Mouse (Mus musculus): ENCODE data around the gene Clec16a. TPM values are rescaled to one million over a fixed set of nuclear protein-coding genes. Genes with fewer than 3 reads are reported as not detected.

Gene Clec16a
- polyA plus RNA-seq, 1 experiment from 2014 or later = 68.7 TPM

- DNase-seq (ENCODE audit: low spot score) = no peak
- H3K9me3 ChIP-seq (ENCODE audit: control insufficient read depth, low read length) = no peaks in the 10 kb centered on the region
- peaks cover under 1% of the 10 kb centered on the region; the same call in 1 of the 2 replicates for H3K36me3 ChIP-seq (replicated peaks; ENCODE audit: control insufficient read depth, insufficient read depth)
- H3K27ac ChIP-seq = no peak overlapping the region
- H3K4me2 ChIP-seq (replicated peaks) = no peak overlapping the region
- H3K4me1 ChIP-seq (replicated peaks; ENCODE audit: control insufficient read depth, insufficient read depth, low read length) = no peaks in the 10 kb centered on the region
- no peak overlapping the region for H3K4me3 ChIP-seq (replicated peaks; ENCODE audit: low read length)
- no peaks in the 10 kb centered on the region for H3K27me3 ChIP-seq (ENCODE audit: control insufficient read depth, insufficient read depth, low read length)
- no peak overlapping the region for H3K9ac ChIP-seq
- WGBS = 76% methylated on average over 1 of the region's 1 CpGs
- no peak for ATAC-seq (ENCODE audit: low FRiP score)
Observed at GRCm38 (mm10) chr16:10641146-10641545, 96.0 kb downstream of the Clec16a start.

GRCm38 (mm10) chr16:10642857-10643633 is 97.9 kb downstream of the Clec16a start:
- ATAC-seq (ENCODE audit: low FRiP score) (no peak), DNase-seq (ENCODE audit: low spot score) (no peak)
- WGBS = 56% methylated on average over 4 of the region's 4 CpGs
- Histone ChIP-seq H3K4me1 (replicated peaks; ENCODE audit: control insufficient read depth, insufficient read depth, low read length) (no peaks in the 10 kb centered on the region), H3K27me3 (ENCODE audit: control insufficient read depth, insufficient read depth, low read length) (no peaks in the 10 kb centered on the region), H3K27ac (no peak overlapping the region), H3K9me3 (ENCODE audit: control insufficient read depth, low read length) (no peaks in the 10 kb centered on the region), H3K4me2 (replicated peaks) (no peak overlapping the region), H3K4me3 (replicated peaks; ENCODE audit: low read length) (no peak overlapping the region), H3K9ac (no peak overlapping the region), H3K36me3 (replicated peaks; ENCODE audit: control insufficient read depth, insufficient read depth) (no peaks in the 10 kb centered on the region; the same call in none of the 2 replicates)

- no peak overlapping the region for H3K4me3 ChIP-seq (replicated peaks; ENCODE audit: low read length)
- H3K4me2 ChIP-seq (replicated peaks) = no peak overlapping the region
- H3K27me3 ChIP-seq (ENCODE audit: control insufficient read depth, insufficient read depth, low read length) = no peaks in the 10 kb centered on the region
- no peak for DNase-seq (ENCODE audit: low spot score)
- H3K36me3 ChIP-seq (replicated peaks; ENCODE audit: control insufficient read depth, insufficient read depth) = no peaks in the 10 kb centered on the region; the same call in none of the 2 replicates
- H3K9ac ChIP-seq = no peak overlapping the region
- no peaks in the 10 kb centered on the region for H3K9me3 ChIP-seq (ENCODE audit: control insufficient read depth, low read length)
- no peaks in the 10 kb centered on the region for H3K4me1 ChIP-seq (replicated peaks; ENCODE audit: control insufficient read depth, insufficient read depth, low read length)
- no peak for ATAC-seq (ENCODE audit: low FRiP score)
- H3K27ac ChIP-seq = no peak overlapping the region
Observed at GRCm38 (mm10) chr16:10644238-10644637, 99.1 kb downstream of the Clec16a start.

- Histone ChIP-seq H3K27me3 (ENCODE audit: control insufficient read depth, insufficient read depth, low read length) (no peaks in the 10 kb centered on the region), H3K4me2 (replicated peaks) (no peak overlapping the region), H3K4me3 (replicated peaks; ENCODE audit: low read length) (no peak overlapping the region), H3K36me3 (replicated peaks; ENCODE audit: control insufficient read depth, insufficient read depth) (no peaks in the 10 kb centered on the region; the same call in none of the 2 replicates), H3K9me3 (ENCODE audit: control insufficient read depth, low read length) (no peaks in the 10 kb centered on the region), H3K27ac (no peak overlapping the region), H3K9ac (no peak overlapping the region), H3K4me1 (replicated peaks; ENCODE audit: control insufficient read depth, insufficient read depth, low read length) (no peaks in the 10 kb centered on the region)
- WGBS = 83% methylated on average over 8 of the region's 8 CpGs
- DNase-seq (ENCODE audit: low spot score) = no peak
- ATAC-seq (ENCODE audit: low FRiP score) = no peak
Observed at GRCm38 (mm10) chr16:10644731-10645130, 99.6 kb downstream of the Clec16a start.

GRCm38 (mm10) chr16:10651804-10652203 is 106.7 kb downstream of the Clec16a start:
- Histone ChIP-seq H3K9ac (no peak overlapping the region), H3K4me3 (replicated peaks; ENCODE audit: low read length) (no peak overlapping the region), H3K9me3 (ENCODE audit: control insufficient read depth, low read length) (no peaks in the 10 kb centered on the region), H3K4me1 (replicated peaks; ENCODE audit: control insufficient read depth, insufficient read depth, low read length) (0 out of 2 replicates have a peak, but pooled peaks cover 4% of the 10 kb centered on the region), H3K4me2 (replicated peaks) (no peak overlapping the region), H3K27ac (no peak overlapping the region), H3K36me3 (replicated peaks; ENCODE audit: control insufficient read depth, insufficient read depth) (no peaks in the 10 kb centered on the region; the same call in none of the 2 replicates), H3K27me3 (ENCODE audit: control insufficient read depth, insufficient read depth, low read length) (no peaks in the 10 kb centered on the region)
- no peak for DNase-seq (ENCODE audit: low spot score)
- ATAC-seq (ENCODE audit: low FRiP score) = no peak

- ATAC-seq (ENCODE audit: low FRiP score) = no peak
- WGBS = 89% methylated on average over 3 of the region's 3 CpGs
- H3K9ac ChIP-seq = no peak overlapping the region
Observed at GRCm38 (mm10) chr16:10652935-10653334, 107.8 kb downstream of the Clec16a start.

GRCm38 (mm10) chr16:10655236-10655635 is 110.1 kb downstream of the Clec16a start:
- Histone ChIP-seq H3K4me1 (replicated peaks; ENCODE audit: control insufficient read depth, insufficient read depth, low read length) (0 out of 2 replicates have a peak, but pooled peaks cover 4% of the 10 kb centered on the region), H3K4me2 (replicated peaks) (no peak overlapping the region), H3K9ac (no peak overlapping the region), H3K27me3 (ENCODE audit: control insufficient read depth, insufficient read depth, low read length) (no peaks in the 10 kb centered on the region), H3K9me3 (ENCODE audit: control insufficient read depth, low read length) (no peaks in the 10 kb centered on the region), H3K36me3 (replicated peaks; ENCODE audit: control insufficient read depth, insufficient read depth) (no peaks in the 10 kb centered on the region), H3K4me3 (replicated peaks; ENCODE audit: low read length) (no peak overlapping the region), H3K27ac (no peak overlapping the region)
- no peak for DNase-seq (ENCODE audit: low spot score)
- ATAC-seq (ENCODE audit: low FRiP score) = no peak
- 91% methylated on average over 3 of the region's 3 CpGs for WGBS

More at GRCm38 (mm10) chr16:10652935-10653334, 107.8 kb downstream of the Clec16a start:
- Histone ChIP-seq H3K27me3 (ENCODE audit: control insufficient read depth, insufficient read depth, low read length) (no peaks in the 10 kb centered on the region), H3K27ac (no peak overlapping the region), H3K9me3 (ENCODE audit: control insufficient read depth, low read length) (no peaks in the 10 kb centered on the region), H3K4me1 (replicated peaks; ENCODE audit: control insufficient read depth, insufficient read depth, low read length) (0 out of 2 replicates have a peak, but pooled peaks cover 4% of the 10 kb centered on the region), H3K4me3 (replicated peaks; ENCODE audit: low read length) (no peak overlapping the region), H3K4me2 (replicated peaks) (no peak overlapping the region), H3K36me3 (replicated peaks; ENCODE audit: control insufficient read depth, insufficient read depth) (no peaks in the 10 kb centered on the region; the same call in 1 of the 2 replicates)
- DNase-seq (ENCODE audit: low spot score) = no peak

GRCm38 (mm10) chr16:10655926-10656325 is 110.8 kb downstream of the Clec16a start:
- H3K4me1 ChIP-seq (replicated peaks; ENCODE audit: control insufficient read depth, insufficient read depth, low read length) = 0 out of 2 replicates have a peak, but pooled peaks cover 4% of the 10 kb centered on the region
- DNase-seq (ENCODE audit: low spot score) = no peak
- no peak for ATAC-seq (ENCODE audit: low FRiP score)
- WGBS = 71% methylated on average over 3 of the region's 3 CpGs
- no peak overlapping the region for H3K9ac ChIP-seq
- no peaks in the 10 kb centered on the region for H3K36me3 ChIP-seq (replicated peaks; ENCODE audit: control insufficient read depth, insufficient read depth)
- H3K27me3 ChIP-seq (ENCODE audit: control insufficient read depth, insufficient read depth, low read length) = no peaks in the 10 kb centered on the region
- H3K4me3 ChIP-seq (replicated peaks; ENCODE audit: low read length) = no peak overlapping the region
- no peak overlapping the region for H3K4me2 ChIP-seq (replicated peaks)
- no peak overlapping the region for H3K27ac ChIP-seq
- H3K9me3 ChIP-seq (ENCODE audit: control insufficient read depth, low read length) = no peaks in the 10 kb centered on the region

GRCm38 (mm10) chr16:10656461-10656860 is 111.3 kb downstream of the Clec16a start:
- H3K4me3 ChIP-seq (replicated peaks; ENCODE audit: low read length) = no peak overlapping the region
- no peak overlapping the region for H3K27ac ChIP-seq
- H3K9ac ChIP-seq = no peak overlapping the region
- H3K27me3 ChIP-seq (ENCODE audit: control insufficient read depth, insufficient read depth, low read length) = no peaks in the 10 kb centered on the region
- H3K4me1 ChIP-seq (replicated peaks; ENCODE audit: control insufficient read depth, insufficient read depth, low read length) = 0 out of 2 replicates have a peak, but pooled peaks cover 4% of the 10 kb centered on the region
- no peak for DNase-seq (ENCODE audit: low spot score)
- WGBS = 57% methylated on average over 2 of the region's 2 CpGs
- H3K4me2 ChIP-seq (replicated peaks) = no peak overlapping the region
- ATAC-seq (ENCODE audit: low FRiP score) = no peak
- no peaks in the 10 kb centered on the region for H3K9me3 ChIP-seq (ENCODE audit: control insufficient read depth, low read length)
- H3K36me3 ChIP-seq (replicated peaks; ENCODE audit: control insufficient read depth, insufficient read depth) = no peaks in the 10 kb centered on the region
